Mouse (Mus musculus): ENCODE results near the gene Fam84a. TPM values are rescaled to one million over a fixed set of nuclear protein-coding genes. Genes with fewer than 3 reads are reported as not detected.

Fam84a gene
- under 1 TPM; 0.10 to 0.27 TPM for total RNA-seq (2021)
- long read RNA-seq, experiment 1: 0 reads
- long read RNA-seq, experiment 2: 0 reads

DNA sequence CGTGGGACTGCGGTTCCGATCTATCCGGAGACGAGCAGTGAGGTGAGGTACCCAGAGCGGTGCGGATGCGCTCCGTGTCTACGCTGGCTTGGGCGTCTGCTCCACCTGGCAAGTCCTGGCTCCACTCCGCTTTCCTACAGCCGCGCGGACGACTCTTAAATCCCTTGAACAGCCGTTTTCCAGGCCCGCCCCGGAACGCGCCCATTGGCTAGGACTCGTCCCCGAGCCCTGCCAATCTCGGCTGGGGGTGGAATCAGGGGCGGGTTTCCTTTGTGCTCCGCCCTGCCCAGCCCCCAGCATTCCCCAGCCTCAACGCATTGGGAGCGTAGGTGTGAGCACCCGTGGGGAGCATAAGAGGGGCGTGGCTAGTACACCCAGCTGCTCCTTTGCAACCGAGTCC, at the start of gene Fam84a:
Gene Fam84a, minus strand, starts transcription at position 134 of the 400 bp plus-strand sequence.
- intact Hi-C loops (cut with DNase I; ENCODE audit: low total_unique reads): no loop called here
- DNase-seq: peak; percentile 77

DNA sequence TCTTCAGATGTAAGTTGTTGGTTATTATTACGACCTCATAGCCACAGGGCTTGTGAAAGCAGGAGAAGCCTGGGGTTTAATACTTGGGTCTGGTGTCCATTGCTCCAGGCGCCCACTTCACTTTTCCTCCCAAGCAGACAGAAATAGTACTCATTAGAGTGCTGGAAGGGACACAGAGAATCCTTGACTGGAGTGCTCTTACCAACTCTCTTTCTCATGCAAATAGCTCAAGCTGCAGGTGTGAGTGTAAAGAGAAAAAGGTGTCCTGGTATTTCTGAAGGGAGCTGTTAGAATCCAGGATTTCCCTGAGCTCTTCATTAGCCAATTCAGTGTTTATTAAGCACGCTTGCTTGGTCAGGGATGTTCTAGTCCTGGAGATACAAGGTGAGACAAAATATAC, 43.6 kb upstream of the Fam84a start:
- intact Hi-C loops (cut with DNase I; ENCODE audit: low total_unique reads): no loop called here
- no peak for DNase-seq

DNA sequence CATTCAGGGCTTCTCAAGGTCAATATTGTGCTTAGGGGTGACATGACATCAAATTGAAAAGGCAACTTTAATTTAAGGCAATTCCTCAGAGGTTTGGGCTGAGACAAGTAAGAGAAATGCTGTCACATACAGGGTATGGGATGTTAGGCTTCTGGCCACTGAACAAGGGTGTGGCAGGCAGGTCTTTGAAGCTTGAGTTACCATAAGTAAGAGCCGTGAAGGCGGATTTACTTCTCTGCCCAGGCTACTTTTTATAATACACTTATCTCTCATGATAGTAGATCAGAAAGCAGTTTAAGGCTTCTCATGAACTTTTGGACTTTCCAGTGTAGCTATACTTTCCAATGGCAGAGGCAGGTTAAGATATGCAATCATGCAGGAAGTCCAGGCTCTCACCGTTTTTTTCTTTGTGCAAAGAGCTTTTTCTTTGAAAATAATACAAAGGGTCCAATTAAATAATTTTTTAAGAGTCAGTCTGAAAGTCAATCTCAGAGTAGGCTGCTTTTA, 34.9 kb upstream of the Fam84a start:
- DNase-seq: no peak
- intact Hi-C loops (cut with DNase I; ENCODE audit: low total_unique reads): no loop called here

DNA sequence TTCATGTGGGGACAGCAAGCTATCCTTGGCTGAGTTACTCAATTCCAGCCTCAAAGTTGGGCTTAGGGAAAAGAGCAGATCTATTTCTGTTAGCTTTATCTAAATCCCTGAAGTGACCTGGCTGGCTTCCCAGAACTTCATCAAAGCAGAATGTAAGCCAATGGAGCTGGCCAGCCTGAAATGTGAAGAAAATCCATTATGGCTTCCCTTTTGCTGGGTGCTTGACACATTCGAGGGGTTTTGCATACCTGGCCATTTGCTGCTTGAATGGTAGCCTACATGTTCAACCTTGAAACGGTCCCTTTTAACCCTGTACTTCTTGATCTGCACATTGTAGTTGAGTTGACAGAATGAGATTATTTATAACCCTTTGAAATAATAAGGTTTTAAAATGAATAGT, 13.9 kb upstream of the Fam84a start:
- intact Hi-C loops (cut with DNase I; ENCODE audit: low total_unique reads): no loop called here
- no peak for DNase-seq

DNA sequence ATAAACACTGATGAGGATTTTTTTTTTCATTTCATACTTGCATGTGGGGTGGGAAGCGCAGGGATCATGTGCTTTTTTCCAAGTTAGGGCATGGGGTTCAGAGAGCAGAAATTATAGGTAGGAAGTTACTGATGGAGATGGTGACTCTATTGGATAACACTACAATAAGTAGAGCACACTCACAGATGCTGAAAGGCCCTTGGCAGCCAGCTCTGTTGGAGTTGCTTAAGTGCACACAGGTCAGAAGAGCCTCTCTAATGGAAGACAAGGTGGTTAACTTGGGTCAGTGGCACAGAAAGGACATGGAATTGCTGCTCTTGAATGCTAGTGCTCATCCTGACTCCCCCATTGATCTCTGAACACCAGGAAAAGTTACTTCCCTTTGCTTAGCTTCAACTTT, 13.1 kb upstream of the Fam84a start:
- intact Hi-C loops (cut with DNase I; ENCODE audit: low total_unique reads): no loop called here
- no peak for DNase-seq

DNA sequence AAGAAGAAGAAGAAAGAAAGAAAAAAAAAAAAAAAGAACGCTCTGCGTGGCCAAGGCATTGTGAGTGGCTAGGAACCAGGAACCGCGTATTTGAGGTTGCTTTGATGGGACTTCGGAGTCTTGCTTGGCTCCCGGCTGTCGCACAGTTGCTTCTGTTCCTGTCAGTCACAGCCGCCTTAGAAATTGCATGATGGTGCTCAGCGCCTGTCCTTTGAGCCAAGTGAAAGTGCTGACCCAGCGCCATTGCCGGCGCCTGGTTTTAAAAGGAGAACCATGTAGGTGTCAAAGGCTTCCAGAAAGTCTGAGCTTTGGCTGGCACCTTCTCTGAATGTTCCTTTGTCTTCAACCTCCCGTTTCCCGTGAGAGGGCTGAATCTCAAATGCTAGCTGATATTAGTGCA, 572 bp upstream of the Fam84a start:
- DNase-seq: peak; percentile 8
- intact Hi-C loops (cut with DNase I; ENCODE audit: low total_unique reads): no loop called here

DNA sequence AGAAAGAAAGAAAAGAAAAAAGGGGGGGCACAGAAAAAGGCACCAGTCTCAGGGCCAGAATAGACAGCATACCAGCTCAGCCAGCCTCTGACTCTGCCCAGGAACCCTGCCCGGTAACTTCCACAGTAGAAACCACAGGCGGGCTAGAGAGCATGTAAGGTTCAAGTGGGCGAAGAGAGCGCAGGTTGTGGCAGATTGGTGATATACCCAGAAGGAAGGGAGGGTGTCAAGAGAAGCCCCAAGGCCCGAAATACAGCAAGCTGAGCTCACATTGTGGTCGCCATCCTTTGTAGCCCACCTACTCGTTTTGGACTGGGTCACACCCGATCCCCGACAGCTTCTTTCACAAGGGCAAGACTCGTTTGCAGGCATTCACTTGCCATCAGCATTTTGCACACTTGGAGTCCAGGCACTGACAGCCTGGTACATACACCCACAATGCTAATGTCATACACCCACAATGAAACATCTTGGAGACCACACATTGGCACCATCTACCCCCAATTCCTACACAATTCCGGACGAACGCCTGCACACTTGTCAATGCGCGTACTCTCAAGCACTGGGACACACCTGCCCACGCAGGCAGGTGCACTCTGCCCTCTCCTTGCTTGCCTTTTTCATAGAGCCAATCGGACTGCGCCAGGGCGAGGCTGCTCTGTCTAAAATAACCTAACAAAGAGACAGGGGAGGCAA, 770 bp downstream of the Fam84a start:
- intact Hi-C loops (cut with DNase I; ENCODE audit: low total_unique reads): no loop called here
- DNase-seq: no peak

DNA sequence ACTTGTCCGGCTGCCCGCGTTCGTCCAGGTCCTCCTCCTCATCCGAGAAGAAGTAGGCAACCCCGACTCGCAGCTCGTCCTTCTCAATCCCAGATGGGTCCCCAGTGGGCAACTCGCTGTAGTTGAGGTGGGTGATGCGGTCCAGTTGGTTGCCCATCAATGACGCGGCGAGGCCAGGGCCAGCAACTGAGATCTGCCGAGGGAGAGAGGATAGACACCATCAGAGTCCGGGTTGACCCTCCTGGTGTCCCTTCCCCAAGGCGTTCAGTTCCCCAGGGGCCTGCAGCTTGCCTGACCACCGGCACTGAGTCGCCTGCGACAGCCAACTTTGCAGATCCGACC, 1.3 kb downstream of the Fam84a start:
- no peak for DNase-seq

DNA sequence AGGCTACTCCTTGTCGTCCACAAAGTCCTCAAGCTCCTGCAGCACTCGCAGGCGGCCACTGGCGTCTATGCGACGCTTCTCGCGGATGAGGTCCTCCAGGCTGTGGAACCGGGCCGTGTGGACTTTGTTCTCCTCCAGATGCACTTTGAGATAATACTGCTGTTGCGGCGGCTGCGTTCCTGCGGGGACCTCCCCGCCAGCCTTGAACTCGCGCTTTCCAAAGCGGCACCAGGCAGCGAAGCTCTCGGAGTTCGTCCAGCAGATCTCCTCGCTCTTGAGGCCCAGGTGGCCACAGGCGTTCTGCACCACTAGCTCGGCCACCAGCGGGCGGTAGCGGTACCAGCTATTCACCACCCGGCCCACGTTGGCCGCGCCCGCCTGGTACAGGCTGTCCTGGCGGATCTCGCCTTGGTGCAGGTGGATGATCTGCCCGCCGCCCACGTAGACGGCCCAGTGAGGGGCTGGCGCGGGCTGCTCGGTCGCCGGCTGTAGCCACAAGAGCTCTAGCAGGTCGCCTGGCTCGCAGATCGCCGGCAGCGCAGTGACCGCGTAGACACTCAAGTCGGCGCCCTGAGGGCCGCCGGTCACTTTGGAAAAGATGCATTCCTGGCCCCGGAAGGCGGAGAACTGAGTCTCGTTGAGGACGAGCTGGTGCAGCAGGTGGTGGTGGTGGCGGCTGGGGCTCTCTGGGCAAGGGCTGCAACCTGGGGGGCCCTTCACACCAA, 1.8 kb downstream of the Fam84a start:
- peak; percentile 37 for DNase-seq
- intact Hi-C loops (cut with DNase I; ENCODE audit: low total_unique reads): no loop called here

More for the DNA sequence above, 1.3 kb downstream of the Fam84a start:
- intact Hi-C loops (cut with DNase I; ENCODE audit: low total_unique reads): no loop called here

DNA sequence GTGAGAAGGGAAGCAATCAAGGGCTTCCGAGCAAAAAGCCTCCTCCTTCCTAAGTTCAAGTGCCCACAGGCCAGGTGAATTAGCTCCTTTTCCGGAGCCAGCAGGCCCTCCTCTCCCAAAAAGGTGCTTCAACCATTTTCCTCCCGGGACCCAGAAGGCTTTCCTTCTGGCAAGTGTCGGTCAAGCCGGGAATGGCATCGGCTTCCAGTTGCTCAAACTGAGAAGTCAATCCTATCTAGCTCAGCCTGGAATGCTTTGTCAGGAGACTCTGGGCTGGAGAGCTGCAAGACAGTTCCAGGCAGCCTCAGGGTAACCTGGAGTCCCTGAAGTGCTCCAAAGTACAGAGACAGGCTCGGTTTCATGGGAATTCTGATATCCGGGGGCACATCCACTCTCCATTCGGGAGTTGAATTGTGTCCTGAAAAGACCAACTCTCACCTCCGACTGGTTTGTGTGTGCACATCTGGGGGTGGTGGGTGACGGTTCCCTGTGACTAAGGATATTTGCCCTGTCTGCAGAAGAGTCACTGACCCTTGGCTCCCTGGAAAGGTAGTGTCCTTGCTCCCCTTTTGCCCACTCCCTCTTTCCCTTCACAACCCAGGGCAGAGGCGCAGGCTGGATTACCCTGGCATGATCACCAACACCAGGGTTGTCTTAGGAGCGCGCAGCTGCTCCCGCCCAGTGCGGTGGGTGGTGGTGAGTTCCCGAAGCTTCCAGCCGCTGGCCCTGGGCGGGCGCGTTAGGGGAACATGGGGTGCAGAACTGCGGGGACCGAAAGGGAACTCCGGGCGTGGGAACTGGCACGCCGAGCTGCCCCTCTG, 2.6 kb downstream of the Fam84a start:
- intact Hi-C loops (cut with DNase I; ENCODE audit: low total_unique reads): no loop called here
- DNase-seq: no peak

DNA sequence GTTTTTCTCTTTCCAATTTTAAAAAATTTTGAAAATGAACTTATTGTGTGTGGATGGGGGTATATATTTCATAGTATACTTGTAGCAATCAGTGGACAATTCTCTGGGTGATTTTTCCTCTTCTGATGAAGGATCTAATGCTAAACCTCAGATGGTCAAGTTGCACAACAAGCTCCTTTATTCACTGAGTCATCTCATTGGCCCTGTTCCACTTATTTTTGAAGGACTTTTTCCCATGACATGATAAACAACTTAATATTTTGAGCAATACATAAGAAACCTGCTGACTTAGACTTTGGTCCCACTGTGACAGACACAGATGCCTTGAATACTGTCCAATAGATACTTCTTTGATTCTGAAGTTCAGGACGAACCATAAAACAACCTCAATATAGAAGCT, 14.8 kb downstream of the Fam84a start:
- no peak for DNase-seq
- intact Hi-C loops (cut with DNase I; ENCODE audit: low total_unique reads): no loop called here

DNA sequence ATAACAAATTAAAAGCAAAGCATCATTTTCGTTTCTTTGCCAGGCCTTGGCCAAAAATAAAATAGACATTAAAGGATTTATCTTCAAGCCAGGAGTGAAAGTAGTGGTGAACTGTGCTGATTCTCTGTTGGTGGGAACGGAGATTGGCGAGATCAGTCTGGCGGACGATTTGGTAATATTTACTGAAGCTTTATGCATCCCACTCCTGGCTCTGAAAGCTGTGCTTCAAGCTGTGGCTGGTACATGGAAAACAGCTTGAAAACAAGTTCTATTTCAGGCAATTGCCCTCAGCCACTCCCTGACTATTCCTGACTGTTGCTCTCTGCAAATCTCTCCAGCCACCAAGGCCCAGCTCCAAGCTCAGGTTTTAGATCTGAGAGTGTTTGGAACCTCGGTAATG, 37.1 kb downstream of the Fam84a start:
- no peak for DNase-seq
- intact Hi-C loops (cut with DNase I; ENCODE audit: low total_unique reads): no loop called here

DNA sequence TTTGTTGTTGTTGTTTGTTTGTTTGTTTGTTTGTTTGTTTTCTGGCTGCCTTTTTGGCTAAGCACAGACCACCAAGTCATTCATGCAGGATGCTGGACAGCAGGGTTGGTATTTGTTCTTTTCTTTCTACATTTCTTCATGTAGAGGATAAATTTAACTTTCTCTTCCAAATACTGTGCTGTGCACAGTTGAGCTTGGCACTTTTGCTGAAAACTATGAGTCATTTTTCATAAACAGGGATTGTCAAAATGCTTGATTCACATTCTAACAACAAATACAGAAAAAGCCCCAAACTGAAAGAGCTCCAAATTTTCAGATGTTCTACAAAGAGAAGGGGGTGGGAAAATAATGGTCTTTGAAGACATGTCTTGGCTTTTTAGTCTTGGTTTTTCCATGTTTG, 54.9 kb downstream of the Fam84a start:
- DNase-seq: no peak
- intact Hi-C loops (cut with DNase I; ENCODE audit: low total_unique reads): no loop called here

All from gastrocnemius, postnatal 14 days (tissue).